In genomic region chrX:12225116-12225891, GRCm38 (mm10) we compare ENCODE assay signal across 8 mouse cellular contexts.
DNase-seq lines count a peak whose midpoint lies in the region; ATAC-seq lines count a peak whose summit lies in the region.

No protein-coding gene starts in this region.

- H3K27me3 ChIP-seq in heart, embryonic 16.5 days (ENCODE audit: control insufficient read depth, insufficient read depth, low read length) = peaks cover 7% of the 10 kb centered on the region
- H3K27me3 ChIP-seq in embryonic facial prominence, embryonic 14.5 days (replicated peaks; ENCODE audit: control insufficient read depth, insufficient read depth, low read length) = peaks cover 4% of the 10 kb centered on the region; the same call in 1 of the 2 replicates
- H3K27me3 ChIP-seq in limb, embryonic 13.5 days = peaks cover 22% of the 10 kb centered on the region

- H3K36me3 ChIP-seq in heart, embryonic 16.5 days (ENCODE audit: control insufficient read depth, insufficient read depth) = no peaks in the 10 kb centered on the region
- no peaks in the 10 kb centered on the region for H3K36me3 ChIP-seq in embryonic facial prominence, embryonic 14.5 days (ENCODE audit: control insufficient read depth, insufficient read depth, low read length)
- H3K36me3 ChIP-seq in limb, embryonic 13.5 days = no peaks in the 10 kb centered on the region

- no peak for DNase-seq in heart, postnatal 4 days
- DNase-seq in MN1 (ENCODE audit: low spot score) = peak; percentile 63
- DNase-seq in embryonic facial prominence, embryonic 14.5 days (ENCODE audit: low spot score) = no peak
- DNase-seq in thymus, postnatal 4 days = peak; percentile 28
- no peak for DNase-seq in left cerebral cortex, postnatal 14 days (ENCODE audit: low spot score in 2 of 2)
- DNase-seq in ovary, adult 18-20 months (ENCODE audit: low spot score) = no peak

- intact Hi-C loops in left cerebral cortex, postnatal 14 days (cut with DNase I) = no loop called here

- WGBS in heart, embryonic 16.5 days = 9% methylated on average over 17 of the region's 19 CpGs
- 12% methylated on average over 18 of the region's 19 CpGs for WGBS in embryonic facial prominence, embryonic 14.5 days
- 8% methylated on average over 14 of the region's 19 CpGs for WGBS in limb, embryonic 13.5 days

- no peak; the same call in 1 of the 2 replicates for ATAC-seq in heart, embryonic 16.5 days (replicated peaks; ENCODE audit: extremely low read depth, insufficient read depth, low FRiP score)
- 0 out of 2 replicates have a peak, but pooled peaks have one; percentile 26 for ATAC-seq in embryonic facial prominence, embryonic 14.5 days (ENCODE audit: low read depth)
- ATAC-seq in limb, embryonic 13.5 days (ENCODE audit: low FRiP score, low read depth) = no peak

- no peaks in the 10 kb centered on the region for H3K4me1 ChIP-seq in heart, embryonic 16.5 days (ENCODE audit: control insufficient read depth, insufficient read depth, low read length)
- no peaks in the 10 kb centered on the region for H3K4me1 ChIP-seq in embryonic facial prominence, embryonic 14.5 days (ENCODE audit: control insufficient read depth, insufficient read depth, low read length)
- H3K4me1 ChIP-seq in limb, embryonic 13.5 days = peaks cover 8% of the 10 kb centered on the region; the same call in 1 of the 2 replicates

- H3K9ac ChIP-seq in heart, embryonic 16.5 days (ENCODE audit: low read length) = no peak overlapping the region
- no peak overlapping the region for H3K9ac ChIP-seq in embryonic facial prominence, embryonic 14.5 days (ENCODE audit: low read depth, low read length)
- H3K9ac ChIP-seq in limb, embryonic 13.5 days = no peak overlapping the region

- peak overlapping the region; percentile 55 for H3K4me2 ChIP-seq in heart, embryonic 16.5 days (ENCODE audit: low read depth, low read length)
- H3K4me2 ChIP-seq in embryonic facial prominence, embryonic 14.5 days (ENCODE audit: low read depth, low read length) = peak overlapping the region; percentile 31
- H3K4me2 ChIP-seq in limb, embryonic 13.5 days (replicated peaks) = peak overlapping the region; percentile 41

- H3K9me3 ChIP-seq in heart, embryonic 16.5 days (replicated peaks; ENCODE audit: control insufficient read depth, low read length) = 0 out of 2 replicates have a peak, but pooled peaks cover 3% of the 10 kb centered on the region
- H3K9me3 ChIP-seq in embryonic facial prominence, embryonic 14.5 days (ENCODE audit: control insufficient read depth, low read length) = no peaks in the 10 kb centered on the region
- no peaks in the 10 kb centered on the region for H3K9me3 ChIP-seq in limb, embryonic 13.5 days

- H3K27ac ChIP-seq in heart, embryonic 16.5 days (ENCODE audit: low read length) = no peak overlapping the region
- H3K27ac ChIP-seq in embryonic facial prominence, embryonic 14.5 days (replicated peaks; ENCODE audit: low read depth, low read length) = no peak overlapping the region
- H3K27ac ChIP-seq in limb, embryonic 13.5 days = no peak overlapping the region

- H3K4me3 ChIP-seq in heart, embryonic 16.5 days (ENCODE audit: low read length) = peak overlapping the region; percentile 29
- H3K4me3 ChIP-seq in embryonic facial prominence, embryonic 14.5 days (ENCODE audit: low read depth, low read length) = no peak overlapping the region; the same call in 1 of the 2 replicates
- H3K4me3 ChIP-seq in limb, embryonic 13.5 days = no peak overlapping the region

Comparison
In these comparisons a context has a peak if more than half of its experiments do, and no peak if none do; other contexts are left out.
1. DNase-seq: peak in MN1 (single experiment) and thymus, postnatal 4 days (single experiment); none in heart, postnatal 4 days (single experiment), embryonic facial prominence, embryonic 14.5 days (single experiment), left cerebral cortex, postnatal 14 days (0 of 2) and ovary, adult 18-20 months (single experiment).
2. Peak in every context shown above with its lines, with median percentiles within 50 percentile points of each other: H3K4me2 ChIP-seq.